Mouse (Mus musculus): ENCODE measurements at regions not wholly inside any gene's neighbourhood (a gene's known extent, or its start where the extent isn't known, plus 50 kb on each side); places are given as distances from the start of the nearest gene placed in this dataset.

DNA sequence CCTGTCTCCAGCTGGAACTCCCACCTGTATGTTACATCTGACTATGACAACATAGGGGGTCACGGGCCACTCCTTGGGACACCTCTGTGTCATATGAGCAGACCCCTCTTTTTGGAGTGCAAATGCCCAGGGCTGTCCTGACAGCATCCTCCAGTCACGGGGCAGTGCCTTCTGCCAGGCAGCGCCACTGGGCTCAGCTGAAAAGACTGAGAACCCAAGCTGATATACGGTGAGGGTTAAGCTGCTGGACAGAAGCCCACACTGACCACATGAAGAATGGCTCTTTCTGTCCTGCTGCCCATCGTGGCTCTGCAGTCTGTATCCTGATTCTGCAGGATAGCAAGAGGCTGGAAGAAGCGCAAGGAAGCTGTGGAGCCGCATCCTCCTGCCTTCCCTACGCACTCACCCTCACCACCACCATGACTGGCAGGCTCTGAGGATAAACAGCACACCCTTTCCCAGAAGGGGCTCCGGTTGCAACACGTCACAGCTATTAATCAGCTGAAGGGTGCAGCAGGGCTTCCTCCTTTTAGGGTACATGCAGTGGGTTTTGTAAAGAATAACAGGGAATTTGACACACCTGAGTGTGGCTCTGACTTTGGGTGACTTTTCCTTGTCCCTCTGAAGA is 93.9 kb upstream of the Arntl start:
- DNase-seq (ENCODE audit: low spot score): no peak

DNA sequence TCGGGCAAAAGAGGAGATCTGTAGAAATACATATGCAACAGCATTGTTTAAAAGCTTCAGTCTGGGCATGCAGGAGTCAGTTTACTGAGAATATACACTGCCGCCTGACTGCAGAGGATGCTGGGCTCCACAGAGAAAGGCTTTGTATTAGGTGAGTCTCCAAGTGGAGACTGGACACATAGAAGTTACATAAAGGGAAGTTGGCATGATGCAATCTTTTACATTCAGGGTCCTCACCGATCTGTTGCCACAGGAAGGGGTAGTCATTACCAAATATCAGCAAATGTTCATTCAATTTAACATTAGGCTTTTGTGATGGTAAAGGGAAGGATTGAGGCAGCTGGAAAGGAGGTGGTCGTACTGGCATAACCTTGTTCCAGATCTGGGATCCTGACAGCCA is 89.7 kb upstream of the Arntl start:
- DNase-seq (ENCODE audit: low spot score): no peak

GRCm38 (mm10) chr7:113121911-113122319 is 85.3 kb upstream of the Arntl start:
- no peak for DNase-seq (ENCODE audit: low spot score)

DNA sequence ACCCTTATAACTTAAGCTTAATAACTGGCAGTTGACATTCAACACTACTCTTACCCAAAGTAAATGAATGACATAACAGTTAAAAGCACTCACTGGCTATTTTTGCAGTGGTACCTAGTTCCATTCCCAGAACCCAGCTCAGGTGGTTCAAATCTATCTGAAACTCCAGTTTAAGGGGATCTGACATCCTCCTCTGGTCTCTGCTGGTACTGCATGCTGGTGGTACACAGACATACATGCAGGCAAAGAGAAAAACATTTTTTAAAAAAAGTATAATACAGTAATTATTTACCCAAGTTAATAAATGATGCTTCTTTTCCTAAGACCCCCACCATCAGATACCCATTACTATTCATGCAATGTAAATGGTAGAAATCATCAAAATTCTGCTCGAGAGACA is 81.3 kb upstream of the Arntl start:
- no peak for DNase-seq (ENCODE audit: low spot score)

- no peak for DNase-seq (ENCODE audit: low spot score)
These were observed 76.7 kb upstream of the Arntl start for GRCm38 (mm10) chr7:113130552-113130951.

DNA sequence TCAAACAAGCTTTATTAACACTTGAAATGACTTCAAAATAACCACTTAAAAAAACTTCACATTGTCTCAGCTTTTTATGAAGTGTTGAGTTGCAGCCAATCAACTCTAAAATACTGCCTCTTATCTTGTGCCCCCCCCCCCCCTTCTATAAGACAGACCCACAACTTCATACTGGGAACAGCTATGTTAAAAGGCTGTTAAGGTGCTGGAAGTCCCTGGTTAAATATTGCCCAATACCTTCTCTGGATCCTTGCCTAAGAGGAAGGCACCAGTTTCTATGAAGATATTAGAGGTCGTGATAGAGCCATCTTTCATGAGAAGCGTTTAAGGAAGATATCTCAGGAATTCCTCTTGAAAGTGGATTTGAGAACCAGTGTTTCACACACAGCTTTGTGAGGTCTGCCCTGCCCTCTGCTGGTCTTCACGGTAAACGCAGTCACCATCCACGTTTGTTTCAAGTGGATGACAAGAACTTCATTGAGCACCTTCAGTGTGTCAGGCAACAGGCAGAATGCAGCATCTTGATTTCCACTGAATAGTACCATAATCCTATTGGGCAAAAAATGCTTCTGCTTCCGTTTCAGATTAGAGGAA is 75.2 kb upstream of the Arntl start:
- DNase-seq (ENCODE audit: low spot score): peak; percentile 45

DNA sequence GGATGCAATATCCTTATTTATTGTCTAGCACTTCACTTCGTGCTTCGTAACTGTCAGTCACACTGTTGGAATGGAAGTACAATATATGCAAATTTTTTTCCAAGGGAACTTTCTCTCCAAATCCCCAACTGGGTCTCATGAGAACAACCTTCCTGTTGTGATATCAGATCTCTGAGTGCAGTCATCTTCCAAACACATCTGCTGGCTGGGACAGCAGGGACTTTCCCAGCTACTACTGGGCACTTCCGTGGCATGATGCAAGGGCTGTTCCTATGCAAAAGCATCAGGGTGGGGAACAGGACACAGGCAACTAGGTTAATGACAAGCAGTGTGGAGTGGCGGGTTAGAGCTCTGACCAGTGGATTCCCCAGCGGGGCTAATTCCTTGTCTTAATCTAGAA is 73.4 kb upstream of the Arntl start:
- no peak for DNase-seq (ENCODE audit: low spot score)

GRCm38 (mm10) chr7:113140011-113140438 is 67.2 kb upstream of the Arntl start:
- no peak for DNase-seq (ENCODE audit: low spot score)

DNA sequence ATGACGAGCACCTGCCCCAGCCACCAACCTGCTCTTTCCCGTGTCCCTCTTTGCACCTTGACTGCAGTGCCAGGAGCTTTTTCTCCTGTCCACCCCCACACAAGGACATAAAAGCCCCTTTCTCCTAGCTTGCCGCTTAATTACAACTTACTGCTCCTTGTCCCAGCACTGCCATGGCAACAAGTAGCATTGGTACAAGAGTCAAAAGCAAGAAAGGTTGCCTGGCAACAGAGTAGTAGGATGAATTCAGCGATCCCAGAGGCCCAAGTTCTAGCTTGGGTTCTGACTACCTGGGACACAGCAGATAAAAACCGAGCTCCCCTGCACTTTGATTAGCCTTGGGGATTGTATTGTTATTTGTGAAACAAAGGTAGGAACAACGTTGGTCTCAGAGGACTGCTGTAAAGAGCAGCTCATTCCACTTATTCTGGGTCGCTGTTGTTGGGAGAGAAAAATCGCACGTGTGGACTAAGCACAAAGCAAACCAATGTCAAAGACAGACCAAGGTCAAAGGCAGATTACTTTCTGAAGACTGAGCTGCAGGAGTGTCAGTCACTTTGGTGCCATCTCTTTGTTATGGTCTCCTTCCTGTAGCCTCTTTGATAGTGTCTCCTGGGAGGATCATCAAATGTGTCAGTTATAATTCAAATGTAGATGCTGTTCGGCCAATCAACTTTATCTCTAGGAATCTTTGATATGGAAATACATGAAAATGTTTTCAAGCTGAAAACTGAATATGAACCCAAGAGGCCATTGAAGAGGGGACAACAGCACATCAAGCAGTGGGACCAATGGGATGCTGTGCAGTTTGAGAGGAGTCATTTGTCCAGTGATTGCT is 65.2 kb upstream of the Arntl start:
- DNase-seq (ENCODE audit: low spot score): no peak

GRCm38 (mm10) chr7:113143552-113143951 is 63.7 kb upstream of the Arntl start:
- peak; percentile 42 for DNase-seq (ENCODE audit: low spot score)

DNA sequence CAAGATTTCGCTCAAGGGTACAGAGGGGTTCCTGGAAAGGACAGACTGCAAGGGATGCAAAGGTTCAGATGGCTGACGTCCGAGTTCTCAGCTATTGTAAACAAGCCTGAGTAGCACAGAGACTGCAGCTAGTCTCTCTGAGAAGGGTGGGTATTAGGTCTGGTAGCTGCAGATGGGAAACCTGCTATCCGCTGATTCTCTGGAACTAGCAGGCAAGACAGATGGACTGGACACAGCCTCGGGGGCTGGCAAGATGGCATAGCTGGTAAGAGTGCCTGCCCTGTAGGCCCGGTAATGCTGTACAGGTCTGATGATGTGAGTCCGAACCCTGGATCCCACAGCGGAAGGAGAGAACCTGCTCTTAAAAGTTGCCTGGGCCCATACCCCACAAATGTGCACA is 62.2 kb upstream of the Arntl start:
- DNase-seq (ENCODE audit: low spot score): no peak

- DNase-seq (ENCODE audit: low spot score): no peak
These were observed 61.2 kb upstream of the Arntl start for GRCm38 (mm10) chr7:113146108-113146507.

GRCm38 (mm10) chr7:113146526-113146925 is 60.7 kb upstream of the Arntl start:
- no peak for DNase-seq (ENCODE audit: low spot score)

DNA sequence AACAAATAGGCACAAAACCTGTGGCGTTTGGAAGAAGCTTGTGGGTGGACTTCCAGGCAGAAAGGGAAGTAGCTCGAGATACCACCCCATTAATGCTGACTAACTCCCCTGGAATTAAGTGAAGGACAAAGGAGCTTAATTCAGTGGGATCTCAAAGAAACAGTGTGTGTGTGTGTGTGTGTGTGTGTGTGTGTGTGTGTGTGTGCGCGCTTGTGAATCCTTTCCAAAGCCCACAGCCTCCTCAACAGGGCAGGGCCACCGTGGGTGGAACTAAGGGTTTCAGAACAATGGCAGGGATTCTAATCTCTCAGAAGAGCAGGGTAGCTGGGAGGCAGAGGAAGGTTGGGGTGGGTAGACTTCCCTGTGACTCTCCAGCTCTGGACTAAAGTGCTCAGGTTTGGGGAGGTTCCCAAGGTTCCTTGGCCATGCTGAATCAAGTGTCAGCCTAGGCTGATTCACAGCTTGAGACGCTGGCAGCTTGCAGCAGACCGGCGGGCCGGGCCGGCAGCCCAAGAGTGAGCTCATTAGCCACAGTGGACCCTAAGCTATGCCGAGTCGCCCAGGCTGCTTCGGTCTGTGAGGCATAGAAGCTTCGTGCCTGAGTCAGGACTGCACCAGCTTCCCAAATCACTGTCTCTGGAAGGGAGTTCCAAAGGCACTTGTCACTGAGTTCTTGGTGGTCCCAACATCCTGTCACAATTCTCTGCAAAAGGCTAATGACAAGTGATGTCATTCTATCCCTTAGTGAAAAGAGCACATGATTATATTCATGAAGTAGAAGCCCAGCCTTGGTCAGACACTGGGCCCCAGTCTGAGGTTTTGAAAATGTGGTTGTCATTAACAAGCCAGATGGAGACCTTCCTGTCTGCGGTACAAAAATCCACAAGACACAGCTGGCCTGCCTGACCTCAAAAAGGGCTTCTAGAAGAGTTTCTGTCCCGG is 59.6 kb upstream of the Arntl start:
- no peak for DNase-seq (ENCODE audit: low spot score)

GRCm38 (mm10) chr7:113148700-113149099 is 58.6 kb upstream of the Arntl start:
- DNase-seq (ENCODE audit: low spot score): no peak

GRCm38 (mm10) chr7:113149966-113150470 is 57.2 kb upstream of the Arntl start:
- DNase-seq (ENCODE audit: low spot score): no peak

DNA sequence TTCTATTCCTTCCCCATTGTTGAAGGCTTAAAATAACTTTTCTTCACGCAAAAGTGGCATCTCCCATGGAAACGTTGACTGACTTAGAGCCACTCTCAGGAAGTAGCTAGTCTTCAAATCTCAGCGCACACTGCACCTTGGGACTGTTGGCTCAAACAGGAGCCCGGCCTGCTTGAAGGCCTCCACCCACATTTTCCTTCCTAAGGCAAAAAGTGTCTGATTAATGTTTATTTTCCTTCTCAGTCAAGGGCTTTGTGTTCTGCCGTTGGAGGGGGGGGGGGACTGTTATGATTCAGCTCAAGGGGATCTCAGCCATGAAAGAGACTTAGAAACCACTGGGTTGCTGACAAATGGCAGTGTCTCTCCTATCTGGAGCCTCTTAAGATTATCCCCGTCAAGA is 56.5 kb upstream of the Arntl start:
- DNase-seq (ENCODE audit: low spot score): no peak

DNA sequence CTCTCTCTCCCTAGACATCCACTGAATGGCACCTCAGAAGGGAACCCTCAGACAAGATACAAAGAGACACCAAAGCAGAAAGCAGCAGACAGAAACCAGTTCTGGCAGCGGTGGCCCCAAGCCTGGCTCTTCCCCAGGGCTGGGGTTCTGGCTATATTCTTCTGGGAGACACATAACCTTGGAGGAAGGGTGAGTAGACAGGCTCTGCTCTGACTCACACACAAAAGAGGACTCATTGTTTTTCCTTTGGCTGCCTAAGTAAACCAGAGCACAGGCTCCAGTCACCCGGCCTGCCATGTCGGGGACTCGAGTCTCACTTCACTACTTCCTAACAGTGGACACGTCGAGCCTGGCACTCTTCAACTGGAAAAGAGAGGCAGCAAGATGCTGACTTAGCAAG is 55.8 kb upstream of the Arntl start:
- DNase-seq (ENCODE audit: low spot score): peak; percentile 44

DNA sequence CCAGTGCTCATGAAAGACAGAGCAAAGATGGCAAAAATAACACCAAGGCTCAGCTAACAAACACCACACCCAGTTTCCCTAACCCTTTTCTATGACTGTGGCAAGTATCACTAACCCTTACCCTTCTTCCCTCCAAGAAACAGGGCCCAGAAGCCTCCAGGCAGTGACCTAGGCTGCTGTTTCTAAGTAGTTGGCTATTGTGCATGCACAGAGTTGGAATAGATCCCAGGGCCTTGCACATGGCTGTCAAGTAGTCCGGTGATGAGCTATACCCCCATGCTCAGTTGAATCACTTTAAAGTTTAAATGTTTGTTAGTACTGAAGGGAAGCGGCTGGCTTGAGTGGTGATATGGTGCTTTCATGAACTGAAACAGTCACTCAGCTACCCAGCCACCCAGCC is 53.9 kb upstream of the Arntl start:
- no peak for DNase-seq (ENCODE audit: low spot score)

DNA sequence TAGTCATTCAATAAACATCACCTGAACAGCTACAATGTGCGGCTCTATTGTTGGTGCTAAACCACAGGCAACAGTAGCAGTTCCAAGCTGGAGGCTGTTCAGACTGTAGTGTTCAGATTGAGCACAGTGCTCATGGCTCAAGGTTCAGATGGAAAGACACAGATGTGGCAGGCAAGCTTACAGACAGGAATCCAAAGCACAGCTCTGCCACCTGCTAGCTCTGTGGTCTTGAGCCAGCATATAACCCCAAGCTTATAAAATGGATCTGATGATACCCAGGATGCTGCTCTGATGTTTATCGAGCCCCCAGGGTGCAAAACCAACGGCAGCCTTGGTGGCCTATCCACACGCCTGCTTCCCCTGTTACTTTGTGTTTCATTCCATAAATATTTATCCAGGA is 53.2 kb upstream of the Arntl start:
- no peak for DNase-seq (ENCODE audit: low spot score)

- no peak for DNase-seq (ENCODE audit: low spot score)
These were observed 50.9 kb upstream of the Arntl start for GRCm38 (mm10) chr7:113156366-113156765.

Measured in ovary, adult 18-20 months (tissue).